Mouse (Mus musculus) embryonic facial prominence, embryonic 14.5 days (tissue): Measurements from ENCODE around the gene Nek1. TPM values are rescaled to one million over a fixed set of nuclear protein-coding genes. Genes with fewer than 3 reads are reported as not detected.
A peak's percentile ranks its signal among the peaks of the same experiment; 100 is the strongest.

Source experiments
- ATAC-seq: fragments of 200-750 bp; cut with Nextera tagmentation; 2 replicates; pipeline ENCODE4 v1.8.0; 2017; ENCODE audit warnings: low read depth, moderate number of reproducible peaks, moderate TSS enrichment
- DNase-seq: peaks from one replicate; pipeline ENCODE4 v3.0.0-alpha.2; 2015; ENCODE audit warnings: low spot score
- H3K27ac ChIP-seq: fragments of 300-500 bp; sonication (generic); replicated peaks from 2 replicates; pipeline ENCODE4 v1.5.1; 2014; ENCODE audit warnings: low read depth, mild to moderate bottlenecking, low read length, moderate library complexity
- H3K27me3 ChIP-seq: fragments of 300-500 bp; sonication (generic); replicated peaks from 2 replicates; pipeline ENCODE4 v1.6.1; 2014; ENCODE audit warnings: low read length; ENCODE audit not compliant: control insufficient read depth, insufficient read depth
- H3K36me3 ChIP-seq: fragments of 300-500 bp; sonication (generic); 2 replicates; pipeline ENCODE4 v1.6.1; 2014; ENCODE audit warnings: low read length, mixed read lengths; ENCODE audit not compliant: control insufficient read depth, insufficient read depth
- H3K4me1 ChIP-seq: fragments of 300-500 bp; sonication (generic); 2 replicates; pipeline ENCODE4 v1.6.1; 2014; ENCODE audit warnings: antibody characterized with exemption, low read length; ENCODE audit not compliant: control insufficient read depth, insufficient read depth
- H3K4me2 ChIP-seq: fragments of 300-500 bp; sonication (generic); 2 replicates; pipeline ENCODE4 v1.6.1; 2014; ENCODE audit warnings: low read depth, mild to moderate bottlenecking, low read length, moderate library complexity, mixed read lengths
- H3K4me3 ChIP-seq: fragments of 300-500 bp; sonication (generic); 2 replicates; pipeline ENCODE4 v1.5.1; 2014; ENCODE audit warnings: low read depth, mild to moderate bottlenecking, low read length
- H3K9ac ChIP-seq: fragments of 300-500 bp; sonication (generic); 2 replicates; pipeline ENCODE4 v1.6.1; 2014; ENCODE audit warnings: low read depth, mild to moderate bottlenecking, low read length, moderate library complexity, mixed read lengths
- H3K9me3 ChIP-seq: fragments of 300-500 bp; sonication (generic); 2 replicates; pipeline ENCODE4 v1.6.1; 2016; ENCODE audit warnings: low read length; ENCODE audit not compliant: control insufficient read depth
- WGBS: fragments of 180-500 bp; shearing (Covaris S2); extraction: QIAGEN DNeasy Blood & Tissue Kit; methylation state at CpG from one replicate; pipeline ENCODE4 v1.1.7; 2014; 5-methylcytosine and 5-hydroxymethylcytosine counted together
- polyA plus RNA-seq: library from polyadenylated mRNA; unstranded; fragments of >200 nt; fragmentation: Nextera tagmentation; extraction: Ambion mirVana; gene quantifications from 2 replicates; pipeline ENCODE4 v1.2.1, GENCODE M21; 2014

Gene Nek1
- polyA plus RNA-seq, 1 experiment from 2014 or later, result 23.0 TPM

DNA sequence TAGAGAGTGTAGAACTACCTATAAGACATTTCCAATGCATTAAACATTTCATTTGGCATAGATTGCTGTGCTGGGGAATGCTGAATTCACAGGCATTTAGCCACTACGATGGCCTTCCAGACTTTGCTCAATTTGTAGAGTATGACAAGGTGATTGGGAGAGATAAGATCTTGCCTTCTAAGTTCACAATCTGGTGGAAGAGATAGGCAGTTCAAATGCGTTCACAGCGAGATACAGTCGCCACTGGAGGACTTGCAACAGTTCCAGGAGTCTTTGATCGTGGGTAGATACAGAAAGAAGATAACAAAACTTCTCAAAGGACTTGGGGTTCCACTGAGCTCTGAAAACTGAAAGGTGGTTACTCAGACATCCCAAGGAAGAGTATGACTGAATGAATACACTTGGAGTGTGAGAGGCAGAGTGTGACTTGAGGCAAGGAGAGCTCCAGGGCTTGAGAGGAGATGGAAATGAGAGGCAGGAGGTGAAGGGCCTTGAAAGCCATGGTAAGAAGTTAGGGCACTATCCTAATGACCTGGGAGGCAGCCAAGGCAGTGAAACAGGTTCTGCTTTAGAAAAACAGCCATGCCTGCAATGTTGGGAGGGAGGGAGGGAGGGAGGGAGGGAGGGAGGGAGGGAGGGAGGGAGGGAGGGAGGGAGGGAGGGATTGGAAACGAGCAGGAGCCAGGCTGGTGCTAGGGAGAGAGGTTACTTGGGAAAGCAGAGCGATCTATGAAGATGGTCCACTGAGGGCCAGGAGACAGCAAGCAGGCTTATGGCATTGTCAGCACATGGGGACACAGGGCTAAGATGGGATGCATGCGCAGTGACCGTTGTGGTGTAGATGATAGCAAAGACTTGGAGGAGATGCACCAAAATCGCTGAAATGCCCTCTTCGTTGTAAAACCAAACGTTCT is 184.9 kb downstream of the Nek1 start:
- Histone ChIP-seq H3K4me3 (no peak overlapping the region), H3K4me2 (no peak overlapping the region), H3K4me1 (no peaks in the 10 kb centered on the region), H3K36me3 (no peaks in the 10 kb centered on the region), H3K9ac (no peak overlapping the region), H3K9me3 (no peaks in the 10 kb centered on the region), H3K27ac (no peak overlapping the region), H3K27me3 (no peaks in the 10 kb centered on the region)
- WGBS, result 74% methylated on average over 12 of the region's 12 CpGs
- ATAC-seq (no peak), DNase-seq (no peak)

DNA sequence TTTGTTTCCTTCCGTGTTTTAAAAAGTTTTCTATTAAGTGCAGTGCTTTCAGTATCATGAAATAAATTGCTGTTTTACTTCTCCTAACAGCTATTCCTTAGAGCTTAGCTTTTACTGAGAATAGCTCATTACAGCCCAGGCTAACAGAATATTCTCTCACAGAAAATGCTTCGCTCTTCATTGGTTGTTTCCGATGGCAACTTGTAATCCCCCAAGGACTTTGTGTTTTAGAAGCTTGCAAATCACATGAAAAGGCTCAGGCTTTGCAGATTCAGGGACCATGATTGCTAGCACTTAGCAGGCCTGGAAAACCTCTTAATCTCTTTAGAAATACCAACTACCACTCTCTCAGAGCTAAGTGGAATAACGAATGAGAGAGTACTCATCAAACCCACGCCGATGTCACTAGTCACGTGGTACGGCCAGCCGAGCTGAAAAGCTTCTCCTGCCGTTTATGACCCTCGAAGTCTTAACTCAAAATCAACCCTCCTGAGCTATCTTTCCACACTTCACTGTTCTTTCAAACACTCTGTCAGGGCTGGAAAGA is 185.7 kb downstream of the Nek1 start:
- H3K4me1 ChIP-seq, result no peaks in the 10 kb centered on the region
- H3K9ac ChIP-seq, result no peak overlapping the region
- peak; percentile 23 for DNase-seq
- H3K4me2 ChIP-seq, result no peak overlapping the region
- ATAC-seq, result no peak
- H3K9me3 ChIP-seq, result no peaks in the 10 kb centered on the region
- H3K27ac ChIP-seq, result no peak overlapping the region
- 72% methylated on average over 11 of the region's 11 CpGs for WGBS
- H3K36me3 ChIP-seq, result no peaks in the 10 kb centered on the region
- H3K4me3 ChIP-seq, result no peak overlapping the region
- no peaks in the 10 kb centered on the region for H3K27me3 ChIP-seq

Other genes starting within 250 kb of the Nek1 start
- gene Hpf1, start 102.8 kb upstream of the Nek1 start, polyA plus RNA-seq, result 85.4 and 89.2 TPM in 2 replicates
- 16.9 and 18.2 TPM in 2 replicates for gene Clcn3, start 9.9 kb upstream of the Nek1 start, polyA plus RNA-seq
- gene Sh3rf1, start 230.7 kb downstream of the Nek1 start, polyA plus RNA-seq, result 10.5 and 11.1 TPM in 2 replicates